Mouse (Mus musculus): ENCODE results near the gene Utp11. TPM values are rescaled to one million over a fixed set of nuclear protein-coding genes. Genes with fewer than 3 reads are reported as not detected.
"Not testable (repeated sequence)": the region's sequence is repeated elsewhere in the genome, so short reads cannot be mapped to it uniquely, and the experiment has no call there.

Gene Utp11
- 10 to 100 TPM; 16.1 to 18.3 TPM for total RNA-seq (2021)
- long read RNA-seq, experiment 1, transcript Utp11-201 (8 exons, 1,603 nt) = major isoform, 63 of 86 reads
- long read RNA-seq, experiment 1, partial matches to known transcripts = 16 of 86 reads
- long read RNA-seq, experiment 1, other reads (novel, unspliced or antisense) = 7 of 86 reads
- long read RNA-seq, experiment 2, transcript Utp11-201 (8 exons, 1,603 nt) = major isoform, 39 of 50 reads
- long read RNA-seq, experiment 2, partial matches to known transcripts = 5 of 50 reads
- long read RNA-seq, experiment 2, other reads (novel, unspliced or antisense) = 6 of 50 reads

- peak; percentile 87 for DNase-seq
These were observed at the start of gene Utp11 for GRCm38 (mm10) chr4:124693135-124693894. Gene Utp11, minus strand, starts transcription at chr4:124693600.

- no peak for DNase-seq
These were observed 49.4 kb upstream of the Utp11 start for GRCm38 (mm10) chr4:124742839-124743238.

- peak; percentile 80 for DNase-seq
These were observed 48.3 kb upstream of the Utp11 start, which contains the start of gene Inpp5b for GRCm38 (mm10) chr4:124741376-124742343. Gene Inpp5b, plus strand, starts transcription at chr4:124741850.

- no peak for DNase-seq
These were observed 45.4 kb upstream of the Utp11 start for GRCm38 (mm10) chr4:124738783-124739182.

- no peak for DNase-seq
These were observed 44.6 kb upstream of the Utp11 start for GRCm38 (mm10) chr4:124738013-124738412.

GRCm38 (mm10) chr4:124737486-124737885 lies 44.1 kb upstream of the Utp11 start:
- DNase-seq = no peak

GRCm38 (mm10) chr4:124736952-124737351 lies 43.6 kb upstream of the Utp11 start:
- no peak for DNase-seq

- no peak for DNase-seq
These were observed 32.7 kb upstream of the Utp11 start for GRCm38 (mm10) chr4:124726121-124726520.

GRCm38 (mm10) chr4:124719101-124719500 lies 25.7 kb upstream of the Utp11 start:
- DNase-seq = no peak

GRCm38 (mm10) chr4:124714545-124715481 lies 21.4 kb upstream of the Utp11 start, which contains the start of gene Sf3a3:
Gene Sf3a3, plus strand, starts transcription at chr4:124714776.
- DNase-seq = peak; percentile 94

- not testable (repeated sequence) for DNase-seq
These were observed 20.4 kb upstream of the Utp11 start for GRCm38 (mm10) chr4:124713850-124714249.

- no peak for DNase-seq
These were observed 19.2 kb upstream of the Utp11 start for GRCm38 (mm10) chr4:124712618-124713017.

- no peak for DNase-seq
These were observed 17.4 kb upstream of the Utp11 start for GRCm38 (mm10) chr4:124710776-124711291.

GRCm38 (mm10) chr4:124709961-124710446 lies 16.6 kb upstream of the Utp11 start:
- peak; percentile 41 for DNase-seq

GRCm38 (mm10) chr4:124708518-124709477 lies 15.4 kb upstream of the Utp11 start:
- DNase-seq = peak; percentile 92

GRCm38 (mm10) chr4:124708200-124708517 lies 14.8 kb upstream of the Utp11 start:
- not testable (repeated sequence) for DNase-seq

GRCm38 (mm10) chr4:124707381-124708199 lies 14.2 kb upstream of the Utp11 start:
- peak; percentile 24 for DNase-seq

- no peak for DNase-seq
These were observed 12.4 kb upstream of the Utp11 start for GRCm38 (mm10) chr4:124705661-124706269.

All from gastrocnemius, postnatal 25 days (tissue).